Mouse (Mus musculus): ENCODE data around the gene Caprin1.

GRCm38 (mm10) chr2:103844016-103844415 is 46.6 kb upstream of the Caprin1 start:
- TF ChIP-seq POLR2A (IDR thresholded peaks at IDR 0.05; ENCODE audit: borderline replicate concordance, extremely low read depth, low read depth, low read length) (no peak), CTCF (IDR thresholded peaks at IDR 0.05; ENCODE audit: insufficient read depth, low read length) (no peak)

All from lung, adult 2 months (tissue).